Mouse (Mus musculus): Measurements from ENCODE around the gene Il2rb. TPM values are rescaled to one million over a fixed set of nuclear protein-coding genes. Genes with fewer than 3 reads are reported as not detected.

Il2rb gene
- total and polyA plus RNA-seq, 2 experiments from 2014 or later, result 0.19 to 0.38 TPM

DNA sequence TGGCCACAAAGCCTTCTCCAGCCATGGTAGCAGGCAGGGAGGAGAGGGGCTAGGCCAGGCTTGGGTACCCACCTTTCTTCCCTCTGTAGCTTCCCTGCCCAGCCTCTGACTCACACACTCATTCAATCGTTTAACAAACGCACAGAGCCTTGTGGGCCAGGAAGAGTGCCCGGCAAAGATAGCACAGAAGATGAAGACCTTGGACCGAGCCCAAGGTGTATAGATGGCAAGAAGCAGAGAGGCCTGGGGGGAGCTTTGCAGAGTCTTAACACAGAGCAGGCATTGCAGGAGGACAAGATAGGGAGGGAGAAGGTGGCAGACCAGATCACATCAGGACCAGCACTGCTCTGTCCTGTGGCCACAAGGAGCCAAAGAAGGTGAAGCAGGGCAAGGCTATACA lies 39.9 kb downstream of the Il2rb start:
- Histone ChIP-seq H3K9ac (replicated peaks; ENCODE audit: low read length, poor library complexity, severe bottlenecking) (no peak overlapping the region), H3K36me3 (ENCODE audit: insufficient read depth, low read length) (no peaks in the 10 kb centered on the region), H3K4me3 (ENCODE audit: low read depth, low read length) (no peak overlapping the region), H3K27me3 (ENCODE audit: insufficient read depth, low read length) (no peaks in the 10 kb centered on the region), H3K9me3 (ENCODE audit: low read length) (no peaks in the 10 kb centered on the region), H3K4me1 (ENCODE audit: insufficient read depth, low read length) (no peaks in the 10 kb centered on the region), H3K27ac (ENCODE audit: low read depth, low read length) (no peak overlapping the region), H3K4me2 (ENCODE audit: low read depth, low read length, poor library complexity, severe bottlenecking) (no peak overlapping the region)
- no peak for DNase-seq (ENCODE audit: low spot score)
- no peak for TF ChIP-seq CTCF (IDR thresholded peaks at IDR 0.05)
- no peak for ATAC-seq (ENCODE audit: low FRiP score)
- WGBS, result 72% methylated on average over 4 of the region's 4 CpGs

GRCm38 (mm10) chr15:78452929-78453328 lies 42.1 kb downstream of the Il2rb start:
- TF ChIP-seq CTCF (IDR thresholded peaks at IDR 0.05), result no peak
- H3K4me2 ChIP-seq (ENCODE audit: low read depth, low read length, poor library complexity, severe bottlenecking), result no peak overlapping the region
- H3K4me1 ChIP-seq (ENCODE audit: insufficient read depth, low read length), result no peaks in the 10 kb centered on the region; the same call in 1 of the 2 replicates
- H3K27me3 ChIP-seq (ENCODE audit: insufficient read depth, low read length), result no peaks in the 10 kb centered on the region
- 85% methylated on average over 3 of the region's 3 CpGs for WGBS
- DNase-seq (ENCODE audit: low spot score) (no peak), ATAC-seq (ENCODE audit: low FRiP score) (no peak)
- no peaks in the 10 kb centered on the region for H3K9me3 ChIP-seq (ENCODE audit: low read length)
- H3K9ac ChIP-seq (replicated peaks; ENCODE audit: low read length, poor library complexity, severe bottlenecking), result no peak overlapping the region
- H3K4me3 ChIP-seq (ENCODE audit: low read depth, low read length), result no peak overlapping the region
- H3K36me3 ChIP-seq (ENCODE audit: insufficient read depth, low read length), result no peaks in the 10 kb centered on the region
- H3K27ac ChIP-seq (ENCODE audit: low read depth, low read length), result no peak overlapping the region

DNA sequence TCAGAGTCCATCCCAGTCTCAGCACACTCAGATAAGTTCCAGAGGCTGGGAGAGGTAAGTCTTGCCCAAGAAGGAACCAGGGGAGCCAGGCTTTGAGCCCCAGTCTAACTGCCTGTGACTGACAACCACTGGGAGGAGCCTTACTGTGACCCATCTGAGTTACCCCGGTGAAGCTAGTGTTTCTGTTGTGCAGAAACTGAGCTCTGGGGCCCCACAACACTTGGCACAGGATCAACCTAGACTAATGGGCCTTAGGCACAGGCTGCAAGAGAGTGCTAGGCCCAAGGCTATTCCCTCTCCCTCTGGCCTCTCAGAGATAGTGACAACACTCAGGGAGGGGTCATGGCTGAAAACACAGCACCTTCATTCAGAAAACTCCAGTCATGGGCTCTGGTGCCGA lies 43.9 kb downstream of the Il2rb start:
- Histone ChIP-seq H3K4me3 (ENCODE audit: low read depth, low read length) (no peak overlapping the region), H3K9ac (replicated peaks; ENCODE audit: low read length, poor library complexity, severe bottlenecking) (no peak overlapping the region), H3K27me3 (ENCODE audit: insufficient read depth, low read length) (no peaks in the 10 kb centered on the region), H3K9me3 (ENCODE audit: low read length) (no peaks in the 10 kb centered on the region), H3K4me2 (ENCODE audit: low read depth, low read length, poor library complexity, severe bottlenecking) (no peak overlapping the region), H3K4me1 (ENCODE audit: insufficient read depth, low read length) (no peaks in the 10 kb centered on the region; the same call in 1 of the 2 replicates), H3K36me3 (ENCODE audit: insufficient read depth, low read length) (no peaks in the 10 kb centered on the region), H3K27ac (ENCODE audit: low read depth, low read length) (no peak overlapping the region)
- WGBS, result 83% methylated on average over 2 of the region's 2 CpGs
- TF ChIP-seq CTCF (IDR thresholded peaks at IDR 0.05), result no peak
- DNase-seq (ENCODE audit: low spot score) (no peak), ATAC-seq (ENCODE audit: low FRiP score) (no peak)

- no peak for ATAC-seq (ENCODE audit: low FRiP score)
Measured at GRCm38 (mm10) chr15:78450419-78450768, 44.7 kb downstream of the Il2rb start.

DNA sequence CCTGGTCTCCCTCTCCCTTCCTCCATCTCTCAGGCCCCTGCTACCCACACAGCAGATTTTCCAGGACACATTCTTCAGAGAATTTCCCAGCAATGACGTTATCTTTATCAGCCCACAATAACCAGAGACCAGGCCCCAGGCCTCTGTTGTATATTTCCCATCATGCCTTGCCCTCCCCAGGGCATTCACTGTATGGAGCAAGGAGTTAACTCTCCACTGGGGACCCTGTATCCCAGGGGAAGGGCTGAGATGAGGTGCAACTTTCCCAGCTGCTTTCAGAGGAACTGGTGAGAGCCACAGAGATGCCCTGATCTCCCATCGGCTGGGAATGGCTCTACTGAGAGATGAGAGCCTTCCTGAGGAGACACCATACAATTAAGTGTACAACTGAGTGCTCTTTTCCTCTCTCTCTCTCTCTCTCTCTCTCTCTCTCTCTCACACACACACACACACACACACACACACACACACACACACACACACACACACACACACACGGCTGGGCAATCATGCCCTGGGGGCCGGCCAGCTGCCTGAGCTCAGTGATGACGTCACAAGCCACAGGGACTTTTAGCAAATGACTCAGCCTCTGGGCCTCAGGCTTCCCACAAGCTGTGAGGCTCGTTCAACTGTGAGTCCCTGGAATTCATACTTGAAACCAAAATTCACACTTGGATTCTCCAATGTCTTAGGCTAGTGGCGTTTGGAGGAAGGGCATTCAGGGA lies 45.2 kb downstream of the Il2rb start:
- DNase-seq (ENCODE audit: low spot score), result peak; percentile 74
- Histone ChIP-seq H3K36me3 (ENCODE audit: insufficient read depth, low read length) (no peaks in the 10 kb centered on the region), H3K4me3 (ENCODE audit: low read depth, low read length) (no peak overlapping the region), H3K4me1 (ENCODE audit: insufficient read depth, low read length) (no peaks in the 10 kb centered on the region; the same call in 1 of the 2 replicates), H3K4me2 (ENCODE audit: low read depth, low read length, poor library complexity, severe bottlenecking) (no peak overlapping the region), H3K27me3 (ENCODE audit: insufficient read depth, low read length) (no peaks in the 10 kb centered on the region), H3K9ac (replicated peaks; ENCODE audit: low read length, poor library complexity, severe bottlenecking) (no peak overlapping the region; the same call in 1 of the 2 replicates), H3K27ac (ENCODE audit: low read depth, low read length) (no peak overlapping the region), H3K9me3 (ENCODE audit: low read length) (no peaks in the 10 kb centered on the region)
- no peak for TF ChIP-seq CTCF (IDR thresholded peaks at IDR 0.05)
- WGBS, result 38% methylated on average over 7 of the region's 7 CpGs
- no peak for ATAC-seq (ENCODE audit: low FRiP score)

More at GRCm38 (mm10) chr15:78450419-78450768, 44.7 kb downstream of the Il2rb start:
- no peak for DNase-seq (ENCODE audit: low spot score)
- 85% methylated on average over 6 of the region's 6 CpGs for WGBS
- Histone ChIP-seq H3K27me3 (ENCODE audit: insufficient read depth, low read length) (no peaks in the 10 kb centered on the region), H3K27ac (ENCODE audit: low read depth, low read length) (no peak overlapping the region), H3K9ac (replicated peaks; ENCODE audit: low read length, poor library complexity, severe bottlenecking) (no peak overlapping the region), H3K4me3 (ENCODE audit: low read depth, low read length) (no peak overlapping the region), H3K4me1 (ENCODE audit: insufficient read depth, low read length) (no peaks in the 10 kb centered on the region; the same call in 1 of the 2 replicates), H3K4me2 (ENCODE audit: low read depth, low read length, poor library complexity, severe bottlenecking) (no peak overlapping the region), H3K9me3 (ENCODE audit: low read length) (no peaks in the 10 kb centered on the region), H3K36me3 (ENCODE audit: insufficient read depth, low read length) (no peaks in the 10 kb centered on the region)
- peak; percentile 26; the same call in 1 of the 2 replicates for TF ChIP-seq CTCF (IDR thresholded peaks at IDR 0.05)

DNA sequence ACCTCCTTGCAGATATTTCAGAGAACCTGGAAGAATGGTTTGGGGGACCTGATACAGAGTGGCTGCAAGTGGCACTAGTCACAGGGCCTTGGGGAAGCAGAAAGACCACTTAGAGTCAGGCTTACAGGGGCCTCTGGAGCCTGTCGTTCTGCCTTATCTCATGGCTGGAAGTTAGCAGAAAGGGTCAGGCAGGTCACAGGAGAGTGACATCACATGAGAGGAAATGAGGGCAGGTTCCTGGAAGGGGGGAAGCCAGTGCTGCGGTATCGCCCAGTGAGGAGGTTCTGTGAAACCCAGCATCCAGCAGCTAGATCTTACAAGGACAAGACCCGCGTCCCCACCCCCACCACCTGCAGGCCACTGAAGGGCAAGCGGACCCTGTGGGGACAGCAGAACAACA lies 45.9 kb downstream of the Il2rb start:
- Histone ChIP-seq H3K9ac (replicated peaks; ENCODE audit: low read length, poor library complexity, severe bottlenecking) (no peak overlapping the region), H3K27me3 (ENCODE audit: insufficient read depth, low read length) (no peaks in the 10 kb centered on the region), H3K4me3 (ENCODE audit: low read depth, low read length) (no peak overlapping the region), H3K4me2 (ENCODE audit: low read depth, low read length, poor library complexity, severe bottlenecking) (no peak overlapping the region), H3K4me1 (ENCODE audit: insufficient read depth, low read length) (no peaks in the 10 kb centered on the region; the same call in 1 of the 2 replicates), H3K9me3 (ENCODE audit: low read length) (no peaks in the 10 kb centered on the region), H3K27ac (ENCODE audit: low read depth, low read length) (no peak overlapping the region), H3K36me3 (ENCODE audit: insufficient read depth, low read length) (no peaks in the 10 kb centered on the region)
- 83% methylated on average over 6 of the region's 6 CpGs for WGBS
- DNase-seq (ENCODE audit: low spot score) (no peak), ATAC-seq (ENCODE audit: low FRiP score) (no peak)
- no peak for TF ChIP-seq CTCF (IDR thresholded peaks at IDR 0.05)
